Mouse (Mus musculus) ovary, postnatal 36 days (tissue): ENCODE results near the gene Olfr1057.
"Not testable (repeated sequence)": the region's sequence is repeated elsewhere in the genome, so short reads cannot be mapped to it uniquely, and the experiment has no call there.

Experiments
- DNase-seq: peaks from one replicate; pipeline ENCODE4 v3.0.0; 2022; ENCODE audit warnings: low spot score, mixed read lengths

Gene Olfr1057

GRCm38 (mm10) chr2:86378293-86378692 lies at the start of gene Olfr1057:
TSS of gene Olfr1057 (minus strand) at chr2:86378393.
- no peak for DNase-seq

- DNase-seq = not testable (repeated sequence)
Observed at GRCm38 (mm10) chr2:86426649-86427048, 48.5 kb upstream of the Olfr1057 start, which contains the start of gene Olfr1062. TSS of gene Olfr1062 (minus strand) at chr2:86426749.

- DNase-seq = no peak
Observed at GRCm38 (mm10) chr2:86413950-86414349, 35.8 kb upstream of the Olfr1057 start, which contains the start of gene Olfr1061. TSS of gene Olfr1061 (minus strand) at chr2:86414050.

- DNase-seq = no peak
Observed at GRCm38 (mm10) chr2:86395114-86395513, 16.9 kb upstream of the Olfr1057 start.

- DNase-seq = not testable (repeated sequence)
Observed at GRCm38 (mm10) chr2:86388461-86388860, 10.3 kb upstream of the Olfr1057 start, which contains the start of gene Olfr1058. TSS of gene Olfr1058 (minus strand) at chr2:86388561.

GRCm38 (mm10) chr2:86366342-86366741 lies 11.9 kb downstream of the Olfr1057 start:
- not testable (repeated sequence) for DNase-seq

GRCm38 (mm10) chr2:86362369-86362768 lies 15.8 kb downstream of the Olfr1057 start, which contains the start of gene Olfr1056:
TSS of gene Olfr1056 (minus strand) at chr2:86362469.
- no peak for DNase-seq

- DNase-seq = not testable (repeated sequence)
Observed at GRCm38 (mm10) chr2:86351751-86352150, 26.4 kb downstream of the Olfr1057 start.

- DNase-seq = no peak
Observed at GRCm38 (mm10) chr2:86350184-86350583, 28.0 kb downstream of the Olfr1057 start, which contains the start of gene Olfr1055. TSS of gene Olfr1055 (minus strand) at chr2:86350284.

GRCm38 (mm10) chr2:86335333-86335732 lies 42.9 kb downstream of the Olfr1057 start, which contains the start of gene Olfr1054:
TSS of gene Olfr1054 (minus strand) at chr2:86335433.
- DNase-seq = no peak
